Mouse (Mus musculus) intestine, embryonic 14.5 days (tissue): ENCODE data around the gene Olfr993. TPM values are rescaled to one million over a fixed set of nuclear protein-coding genes. Genes with fewer than 3 reads are reported as not detected.

Experiments used
- ATAC-seq: fragments of 200-750 bp; cut with Nextera tagmentation; replicated peaks from 2 replicates; pipeline ENCODE4 v1.8.0; 2017; ENCODE audit warnings: low read depth, moderate number of reproducible peaks, moderate TSS enrichment, moderate library complexity; ENCODE audit not compliant: low FRiP score, low TSS enrichment
- DNase-seq: peaks from one replicate; pipeline ENCODE4 v3.0.0-alpha.2; 2018; ENCODE audit warnings: low spot score
- H3K27ac ChIP-seq: fragments of 300-500 bp; sonication (generic); 2 replicates; pipeline ENCODE4 v1.5.1; 2014; ENCODE audit warnings: low read depth, mild to moderate bottlenecking, control low read depth
- H3K27me3 ChIP-seq: fragments of 300-500 bp; sonication (generic); replicated peaks from 2 replicates; pipeline ENCODE4 v1.6.1; 2014; ENCODE audit warnings: low read length, control low read depth; ENCODE audit not compliant: control insufficient read depth, insufficient read depth
- H3K36me3 ChIP-seq: fragments of 300-500 bp; sonication (generic); 2 replicates; pipeline ENCODE4 v1.6.1; 2014; ENCODE audit warnings: low read length, control low read depth; ENCODE audit not compliant: control insufficient read depth, insufficient read depth
- H3K4me1 ChIP-seq: fragments of 300-500 bp; sonication (generic); replicated peaks from 2 replicates; pipeline ENCODE4 v1.6.1; 2014; ENCODE audit warnings: low read length, control low read depth, mixed read lengths; ENCODE audit not compliant: control insufficient read depth, insufficient read depth
- H3K4me2 ChIP-seq: fragments of 300-500 bp; sonication (generic); 2 replicates; pipeline ENCODE4 v1.6.1; 2014; ENCODE audit warnings: low read length
- H3K4me3 ChIP-seq: fragments of 300-500 bp; sonication (generic); 2 replicates; pipeline ENCODE4 v1.5.1; 2014; ENCODE audit warnings: low read depth, low read length, control low read depth, mixed read lengths
- H3K9ac ChIP-seq: fragments of 300-500 bp; sonication (generic); 2 replicates; pipeline ENCODE4 v1.6.1; 2014; ENCODE audit warnings: mild to moderate bottlenecking, low read length
- H3K9me3 ChIP-seq: fragments of 300-500 bp; sonication (generic); 2 replicates; pipeline ENCODE4 v1.6.1; 2016; ENCODE audit warnings: low read length, control low read depth; ENCODE audit not compliant: control insufficient read depth
- WGBS: fragments of 180-500 bp; shearing (Covaris S2); extraction: QIAGEN DNeasy Blood & Tissue Kit; methylation state at CpG from one replicate; pipeline ENCODE4 v1.1.7; 2014; 5-methylcytosine and 5-hydroxymethylcytosine counted together
- polyA plus RNA-seq: library from polyadenylated mRNA; unstranded; fragments of >200 nt; fragmentation: Nextera tagmentation; extraction: Ambion mirVana; gene quantifications from 2 replicates; pipeline ENCODE4 v1.2.1, GENCODE M21; 2014

The Olfr993 gene
- not detected in 2 replicates for polyA plus RNA-seq

GRCm38 (mm10) chr2:85414777-85415176 lies at the start of gene Olfr993:
Gene Olfr993, minus strand, starts transcription at chr2:85414877.
- no peak for ATAC-seq
- H3K27me3 ChIP-seq: no peaks in the 10 kb centered on the region
- no peak within 1 kb of the TSS for H3K4me2 ChIP-seq
- no peaks in the 10 kb centered on the region for H3K4me1 ChIP-seq
- no peak within 1 kb of the TSS for H3K27ac ChIP-seq
- no peak within 1 kb of the TSS for H3K4me3 ChIP-seq
- no peak within 1 kb of the TSS for H3K9ac ChIP-seq
- no peak for DNase-seq
- H3K36me3 ChIP-seq: no peaks in the 10 kb centered on the region
- no peaks in the 10 kb centered on the region for H3K9me3 ChIP-seq

GRCm38 (mm10) chr2:85443539-85443938 lies 28.9 kb upstream of the Olfr993 start, which contains the start of gene Olfr995:
Gene Olfr995, minus strand, starts transcription at chr2:85443639.
- no peak within 1 kb of the TSS for H3K4me3 ChIP-seq
- H3K27ac ChIP-seq: no peak within 1 kb of the TSS
- H3K27me3 ChIP-seq: no peaks in the 10 kb centered on the region
- ATAC-seq (no peak), DNase-seq (no peak)
- no peak within 1 kb of the TSS for H3K9ac ChIP-seq
- H3K4me1 ChIP-seq: no peaks in the 10 kb centered on the region
- WGBS: 33% methylated on average over 1 of the region's 1 CpGs
- H3K4me2 ChIP-seq: no peak within 1 kb of the TSS
- no peaks in the 10 kb centered on the region for H3K9me3 ChIP-seq
- H3K36me3 ChIP-seq: no peaks in the 10 kb centered on the region

GRCm38 (mm10) chr2:85442546-85442945 lies 27.9 kb upstream of the Olfr993 start:
- Histone ChIP-seq H3K9ac (no peak overlapping the region), H3K27me3 (no peaks in the 10 kb centered on the region), H3K36me3 (no peaks in the 10 kb centered on the region), H3K9me3 (no peaks in the 10 kb centered on the region), H3K4me1 (no peaks in the 10 kb centered on the region), H3K27ac (no peak overlapping the region), H3K4me3 (no peak overlapping the region), H3K4me2 (no peak overlapping the region)
- DNase-seq (no peak), ATAC-seq (no peak)

- H3K27ac ChIP-seq: no peak within 1 kb of the TSS
- H3K27me3 ChIP-seq: no peaks in the 10 kb centered on the region
- ATAC-seq: no peak
- H3K4me1 ChIP-seq: no peaks in the 10 kb centered on the region
- no peaks in the 10 kb centered on the region for H3K36me3 ChIP-seq
- DNase-seq: no peak
- H3K4me2 ChIP-seq: no peak within 1 kb of the TSS
- H3K9me3 ChIP-seq: no peaks in the 10 kb centered on the region
- no peak within 1 kb of the TSS for H3K9ac ChIP-seq
- WGBS: 84% methylated on average over 3 of the region's 3 CpGs
- H3K4me3 ChIP-seq: no peak within 1 kb of the TSS
Measured at GRCm38 (mm10) chr2:85436351-85436750, 21.7 kb upstream of the Olfr993 start, which contains the start of gene Olfr994. Gene Olfr994, minus strand, starts transcription at chr2:85436451.

DNA sequence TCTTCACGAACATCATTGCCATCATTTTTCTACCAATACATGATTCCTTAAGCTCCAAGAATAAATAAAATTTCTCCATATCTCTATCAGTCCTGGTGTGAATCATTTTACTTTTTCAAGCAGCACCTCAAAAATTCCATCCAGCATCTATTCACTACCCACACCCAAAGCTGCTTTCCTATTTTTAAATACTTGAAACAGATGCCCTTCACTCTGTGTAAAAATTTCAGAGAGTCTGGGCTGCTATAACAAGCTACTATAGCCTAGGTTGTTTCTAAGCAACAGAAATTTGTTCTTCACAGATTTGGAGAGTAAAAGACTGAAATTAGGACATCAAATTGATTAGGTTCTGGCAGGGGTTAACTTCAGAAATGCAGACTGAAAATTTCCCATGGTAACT lies 11.2 kb upstream of the Olfr993 start:
- Histone ChIP-seq H3K4me2 (no peak overlapping the region), H3K36me3 (no peaks in the 10 kb centered on the region), H3K27me3 (no peaks in the 10 kb centered on the region), H3K9me3 (no peaks in the 10 kb centered on the region), H3K4me3 (no peak overlapping the region), H3K4me1 (no peaks in the 10 kb centered on the region), H3K27ac (no peak overlapping the region), H3K9ac (no peak overlapping the region)
- DNase-seq (no peak), ATAC-seq (no peak)
- 71% methylated on average over 1 of the region's 1 CpGs for WGBS

GRCm38 (mm10) chr2:85409369-85409768 lies 5.3 kb downstream of the Olfr993 start, which contains the start of gene Olfr992:
Gene Olfr992, minus strand, starts transcription at chr2:85409469.
- H3K9me3 ChIP-seq: no peaks in the 10 kb centered on the region
- ATAC-seq (no peak), DNase-seq (no peak)
- WGBS: 44% methylated on average over 2 of the region's 2 CpGs
- no peak within 1 kb of the TSS for H3K4me3 ChIP-seq
- H3K36me3 ChIP-seq: no peaks in the 10 kb centered on the region
- H3K4me2 ChIP-seq: no peak within 1 kb of the TSS
- no peak within 1 kb of the TSS for H3K27ac ChIP-seq
- no peaks in the 10 kb centered on the region for H3K4me1 ChIP-seq
- no peaks in the 10 kb centered on the region for H3K27me3 ChIP-seq
- no peak within 1 kb of the TSS for H3K9ac ChIP-seq

Other genes with a start within 250 kb of the Olfr993 start
- gene Lrrc55, start 217.7 kb downstream of the Olfr993 start, polyA plus RNA-seq: 5.2 and 5.4 TPM in 2 replicates
- not detected in 2 replicates for gene Olfr987, start 75.6 kb downstream of the Olfr993 start, polyA plus RNA-seq
- gene Olfr988, start 51.6 kb downstream of the Olfr993 start, polyA plus RNA-seq: not detected in 2 replicates
- not detected in 2 replicates for gene Olfr992, start 5.4 kb downstream of the Olfr993 start, polyA plus RNA-seq
- not detected in 2 replicates for gene Olfr994, start 21.6 kb upstream of the Olfr993 start, polyA plus RNA-seq
- not detected in 2 replicates for gene Olfr995, start 28.8 kb upstream of the Olfr993 start, polyA plus RNA-seq
- not detected in 2 replicates for gene 4833423E24Rik, start 104.1 kb upstream of the Olfr993 start, polyA plus RNA-seq
- gene Olfr996, start 164.3 kb upstream of the Olfr993 start, polyA plus RNA-seq: not detected in 2 replicates
- gene Olfr998, start 174.1 kb upstream of the Olfr993 start, polyA plus RNA-seq: not detected in 2 replicates
- not detected in 2 replicates for gene Olfr1000, start 197.0 kb upstream of the Olfr993 start, polyA plus RNA-seq
- gene Olfr1002, start 235.8 kb upstream of the Olfr993 start, polyA plus RNA-seq: not detected in 2 replicates
- not detected in 2 replicates for gene Olfr154, start 249.6 kb upstream of the Olfr993 start, polyA plus RNA-seq